Mouse (Mus musculus) limb, embryonic 14.5 days (tissue): ENCODE data around the gene Grk6. TPM values are rescaled to one million over a fixed set of nuclear protein-coding genes. Genes with fewer than 3 reads are reported as not detected.

Experiments
- ATAC-seq: fragments of 200-750 bp; cut with Nextera tagmentation; 2 replicates; pipeline ENCODE4 v1.8.0; 2017; ENCODE audit warnings: low read depth, moderate number of reproducible peaks, moderate TSS enrichment; ENCODE audit not compliant: low FRiP score
- DNase-seq: peaks from one replicate; pipeline ENCODE4 v3.0.0-alpha.2; 2015; ENCODE audit warnings: low spot score
- H3K27ac ChIP-seq: fragments of 300-500 bp; sonication (generic); replicated peaks from 2 replicates; pipeline ENCODE4 v1.5.1; 2014; ENCODE audit warnings: low read depth, mild to moderate bottlenecking, low read length, moderate library complexity, mixed read lengths
- H3K27me3 ChIP-seq: fragments of 300-500 bp; sonication (generic); 2 replicates; pipeline ENCODE4 v1.6.1; 2014; ENCODE audit warnings: low read length, mixed read lengths; ENCODE audit not compliant: control insufficient read depth, insufficient read depth
- H3K36me3 ChIP-seq: fragments of 300-500 bp; sonication (generic); 2 replicates; pipeline ENCODE4 v1.6.1; 2014; ENCODE audit warnings: mild to moderate bottlenecking, low read length, moderate library complexity, mixed read lengths; ENCODE audit not compliant: control insufficient read depth, insufficient read depth
- H3K4me1 ChIP-seq: fragments of 300-500 bp; sonication (generic); 2 replicates; pipeline ENCODE4 v1.6.1; 2014; ENCODE audit warnings: antibody characterized with exemption, low read length, mixed read lengths; ENCODE audit not compliant: control insufficient read depth, insufficient read depth
- H3K4me2 ChIP-seq: fragments of 300-500 bp; sonication (generic); replicated peaks from 2 replicates; pipeline ENCODE4 v1.6.1; 2014; ENCODE audit warnings: low read depth, mild to moderate bottlenecking, low read length, moderate library complexity; ENCODE audit not compliant: severe bottlenecking
- H3K4me3 ChIP-seq: fragments of 300-500 bp; sonication (generic); replicated peaks from 2 replicates; pipeline ENCODE4 v1.5.1; 2014; ENCODE audit warnings: low read length
- H3K9ac ChIP-seq: fragments of 300-500 bp; sonication (generic); 2 replicates; pipeline ENCODE4 v1.6.1; 2014; ENCODE audit warnings: mild to moderate bottlenecking, low read depth, low read length, moderate library complexity; ENCODE audit not compliant: severe bottlenecking
- H3K9me3 ChIP-seq: fragments of 300-500 bp; sonication (generic); 2 replicates; pipeline ENCODE4 v1.6.1; 2016; ENCODE audit warnings: low read length; ENCODE audit not compliant: control insufficient read depth
- POLR2A ChIP-seq: fragments of 200-500 bp; IDR thresholded peaks from 2 replicates; pipeline ENCODE4 v1.8.0; 2012; ENCODE audit warnings: inconsistent platforms, mild to moderate bottlenecking, moderate library complexity, borderline replicate concordance; ENCODE audit not compliant: insufficient read depth, insufficient read length; ENCODE audit errors: extremely low read depth
- WGBS: fragments of 180-500 bp; shearing (Covaris S2); extraction: QIAGEN DNeasy Blood & Tissue Kit; methylation state at CpG from one replicate; pipeline ENCODE4 v1.1.7; 2014; 5-methylcytosine and 5-hydroxymethylcytosine counted together
- polyA plus RNA-seq, 2 experiments: library from polyadenylated mRNA; depleted of rRNA in 1 of 2; stranded (reverse) in 1 of 2; unstranded in 1 of 2; fragments of >200 nt; fragmentation: Nextera tagmentation in 1 of 2; extraction: Ambion mirVana in 1 of 2; gene quantifications; 2 replicates each; pipeline versions ENCODE4 v1.2.1 to v1.2.3; 2012 to 2014

The Grk6 gene
- polyA plus RNA-seq, 2 experiments: 51.7 to 81.4 TPM

DNA sequence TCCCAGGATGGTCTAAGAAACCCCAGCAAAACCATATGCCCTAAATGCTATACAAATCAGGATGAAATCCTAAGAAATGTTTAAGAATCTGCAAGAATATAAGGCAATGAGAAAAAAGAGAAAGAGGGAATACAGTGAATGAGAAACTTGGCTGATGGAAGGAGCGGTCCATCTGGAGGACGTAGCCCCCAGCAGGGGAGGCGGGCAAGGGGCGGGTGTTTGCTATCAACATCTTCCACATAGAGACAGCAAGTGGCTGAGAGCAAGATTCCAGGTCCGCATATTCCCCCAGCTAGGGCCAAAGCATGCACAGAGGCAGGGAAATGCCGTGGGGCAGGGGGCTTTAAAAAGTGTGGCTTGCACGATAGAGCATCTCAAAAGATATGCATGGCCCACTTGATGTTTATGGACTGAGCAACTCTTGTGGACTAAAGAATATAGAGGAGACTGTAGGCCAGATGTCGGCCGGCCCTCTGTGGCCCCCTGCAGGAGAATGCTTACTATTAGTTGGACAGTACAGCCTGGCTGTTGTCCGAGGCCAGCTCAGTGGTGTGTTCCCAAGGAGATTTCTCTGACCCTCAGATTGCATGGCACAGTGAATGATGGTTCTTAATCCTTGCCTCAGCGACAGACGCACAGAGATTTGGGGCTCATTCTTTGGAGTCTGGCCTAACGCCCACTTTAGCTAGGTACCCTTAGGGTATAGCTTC is 24.1 kb downstream of the Grk6 start:
- TF ChIP-seq POLR2A: no peak
- H3K27me3 ChIP-seq: no peaks in the 10 kb centered on the region
- no peak overlapping the region for H3K9ac ChIP-seq
- 42% methylated on average over 13 of the region's 13 CpGs for WGBS
- H3K4me2 ChIP-seq: no peak overlapping the region
- no peak for ATAC-seq
- no peak overlapping the region for H3K4me3 ChIP-seq
- peaks cover 5% of the 10 kb centered on the region for H3K36me3 ChIP-seq
- H3K4me1 ChIP-seq: peaks cover 26% of the 10 kb centered on the region
- no peak overlapping the region for H3K27ac ChIP-seq
- no peaks in the 10 kb centered on the region for H3K9me3 ChIP-seq
- no peak for DNase-seq

DNA sequence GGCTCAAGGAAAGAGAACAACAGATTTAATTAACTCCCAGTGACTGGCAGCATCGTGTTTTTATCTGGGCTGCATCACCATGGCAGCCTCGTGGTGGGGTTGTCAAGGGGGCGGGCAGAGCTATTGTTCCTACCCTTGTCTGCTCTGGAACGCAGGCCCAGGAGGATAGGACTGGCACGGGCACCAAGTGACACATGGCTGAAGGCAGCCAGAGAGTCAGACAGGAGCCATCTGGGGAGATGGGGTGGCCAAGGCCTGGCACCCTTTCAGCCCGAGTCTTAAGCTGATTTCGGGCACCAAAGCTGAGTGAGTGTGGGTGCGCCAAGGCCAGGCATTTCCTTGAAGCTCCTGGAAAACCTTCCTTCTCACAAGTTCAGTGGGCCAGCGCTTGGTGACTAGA is 25.5 kb downstream of the Grk6 start:
- no peak for TF ChIP-seq POLR2A
- Histone ChIP-seq H3K4me2 (no peak overlapping the region), H3K4me1 (peaks cover 21% of the 10 kb centered on the region), H3K9me3 (no peaks in the 10 kb centered on the region), H3K9ac (no peak overlapping the region), H3K27me3 (no peaks in the 10 kb centered on the region), H3K36me3 (peaks cover 19% of the 10 kb centered on the region), H3K4me3 (no peak overlapping the region), H3K27ac (no peak overlapping the region)
- no peak for DNase-seq
- ATAC-seq: no peak
- WGBS: 76% methylated on average over 9 of the region's 9 CpGs

DNA sequence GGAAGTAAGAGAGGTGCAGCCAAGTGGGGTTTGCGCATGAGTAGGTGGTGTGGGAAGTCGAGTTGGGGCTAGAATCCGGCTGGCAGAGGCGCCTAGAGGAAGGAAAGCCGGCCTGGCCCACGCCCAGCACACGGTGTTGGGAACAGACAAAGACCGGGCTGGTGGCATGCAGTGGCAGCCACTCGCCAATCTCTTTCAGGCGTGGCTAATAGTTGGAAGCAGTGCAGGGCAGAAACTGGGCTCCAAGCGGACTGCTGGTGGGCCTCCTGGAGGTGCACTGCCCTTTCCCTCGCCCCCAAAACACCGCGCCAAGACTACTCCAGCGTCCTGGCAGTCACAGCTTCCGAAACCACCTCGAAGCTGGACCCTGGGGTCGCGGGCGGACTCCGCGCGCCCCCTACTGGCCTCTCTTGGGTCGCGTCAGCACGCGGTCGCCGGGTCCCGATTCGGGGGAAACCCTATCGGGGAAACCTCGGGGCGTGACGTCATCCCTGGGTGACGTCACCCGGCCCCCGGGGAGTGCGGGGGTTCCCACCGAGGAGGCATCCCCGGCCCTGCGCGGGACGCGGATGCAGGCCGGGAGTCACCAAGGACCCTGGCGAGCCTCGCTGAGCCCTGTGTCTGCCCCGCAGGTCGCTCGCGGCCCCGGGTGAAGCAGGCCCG is 26.4 kb downstream of the Grk6 start:
- peak; percentile 54; the same call in 1 of the 2 replicates for TF ChIP-seq POLR2A
- 2% methylated on average over 37 of the region's 54 CpGs for WGBS

DNA sequence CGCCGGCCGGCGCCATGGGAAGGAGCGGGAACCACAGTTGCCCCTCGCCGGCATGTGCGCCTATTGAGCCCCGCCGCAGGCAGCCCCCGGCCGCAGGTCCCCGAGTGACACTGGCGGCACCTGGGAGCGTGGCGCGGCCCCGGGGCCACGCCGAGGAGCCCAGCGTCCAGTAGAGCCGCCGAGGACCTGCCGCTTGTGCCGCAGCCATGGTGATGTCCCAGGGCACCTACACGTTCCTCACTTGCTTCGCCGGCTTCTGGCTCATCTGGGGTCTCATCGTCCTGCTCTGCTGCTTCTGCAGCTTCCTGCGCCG is 26.9 kb downstream of the Grk6 start:
- H3K9ac ChIP-seq: peak overlapping the region; percentile 72
- no peaks in the 10 kb centered on the region for H3K27me3 ChIP-seq
- peak overlapping the region; percentile 61 for H3K4me3 ChIP-seq
- DNase-seq (no peak), ATAC-seq (no peak; the same call in 1 of the 2 replicates)
- peaks cover 33% of the 10 kb centered on the region for H3K36me3 ChIP-seq
- peak overlapping the region; percentile 75 for H3K27ac ChIP-seq
- H3K4me2 ChIP-seq: peak overlapping the region; percentile 100
- WGBS: 3% methylated on average over 7 of the region's 31 CpGs
- peaks cover 16% of the 10 kb centered on the region for H3K4me1 ChIP-seq
- H3K9me3 ChIP-seq: no peaks in the 10 kb centered on the region
- TF ChIP-seq POLR2A: no peak

More for the DNA sequence above, 26.4 kb downstream of the Grk6 start:
- H3K27ac ChIP-seq: peak overlapping the region; percentile 75
- H3K9me3 ChIP-seq: no peaks in the 10 kb centered on the region
- no peaks in the 10 kb centered on the region for H3K27me3 ChIP-seq
- H3K4me2 ChIP-seq: peak overlapping the region; percentile 100
- peak overlapping the region; percentile 61 for H3K4me3 ChIP-seq
- peaks cover 28% of the 10 kb centered on the region for H3K36me3 ChIP-seq
- H3K9ac ChIP-seq: peak overlapping the region; percentile 72
- H3K4me1 ChIP-seq: peaks cover 16% of the 10 kb centered on the region
- peak; percentile 67 for ATAC-seq
- DNase-seq: peak; percentile 81

DNA sequence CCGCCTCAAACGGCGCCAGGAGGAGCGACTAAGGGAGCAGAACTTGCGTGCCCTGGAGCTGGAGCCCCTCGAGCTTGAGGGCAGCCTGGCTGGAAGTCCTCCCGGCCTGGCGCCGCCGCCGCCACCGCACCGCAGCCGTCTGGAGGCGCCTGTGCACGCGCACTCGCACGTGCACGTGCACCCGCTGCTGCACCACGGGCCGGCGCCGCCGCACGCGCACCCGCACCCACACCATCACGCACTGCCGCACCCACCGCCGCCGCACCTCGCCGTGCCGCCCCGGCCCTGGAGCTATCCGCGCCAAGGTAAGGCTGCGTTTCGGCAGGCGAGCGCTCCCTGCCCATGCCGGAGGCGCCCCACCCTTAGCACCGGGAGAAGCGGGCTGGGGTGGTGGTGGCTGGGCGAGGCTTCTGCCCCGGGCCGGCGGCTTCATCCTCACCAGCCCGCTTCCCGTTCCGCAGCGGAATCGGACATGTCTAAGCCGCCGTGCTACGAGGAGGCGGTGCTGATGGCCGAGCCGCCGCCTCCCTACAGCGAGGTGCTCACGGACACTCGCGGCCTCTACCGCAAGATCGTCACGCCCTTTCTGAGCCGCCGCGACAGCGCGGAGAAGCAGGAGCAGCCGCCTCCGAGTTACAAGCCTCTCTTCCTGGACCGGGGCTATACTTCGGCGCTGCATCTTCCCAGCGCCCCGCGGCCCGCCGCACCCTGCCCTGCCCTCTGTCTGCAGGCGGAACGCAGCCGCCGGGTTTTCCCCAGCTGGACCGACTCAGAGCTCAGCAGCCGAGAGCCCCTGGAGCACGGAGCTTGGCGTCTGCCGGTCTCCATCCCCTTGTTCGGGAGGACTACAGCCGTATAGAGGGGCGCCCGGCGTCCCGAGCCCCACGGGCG is 27.5 kb downstream of the Grk6 start:
- DNase-seq: peak; percentile 50
- Histone ChIP-seq H3K4me1 (peaks cover 16% of the 10 kb centered on the region), H3K27me3 (no peaks in the 10 kb centered on the region), H3K4me2 (peak overlapping the region; percentile 100), H3K4me3 (peak overlapping the region; percentile 61), H3K36me3 (peaks cover 39% of the 10 kb centered on the region), H3K9me3 (no peaks in the 10 kb centered on the region), H3K27ac (peak overlapping the region; percentile 75), H3K9ac (peak overlapping the region; percentile 72)
- under 1% methylated on average over 83 of the region's 103 CpGs for WGBS
- TF ChIP-seq POLR2A: no peak
- peak; percentile 41 for ATAC-seq
